Mouse (Mus musculus) myocyte (in vitro differentiated cells): ENCODE results near the gene Fbxl5.

Experiments used
- CEBPB ChIP-seq: IDR thresholded peaks from 2 replicates; pipeline ENCODE4 v1.6.1; 2011; ENCODE audit warnings: mild to moderate bottlenecking, moderate library complexity; ENCODE audit not compliant: poor library complexity, insufficient read depth, severe bottlenecking
- E2F4 ChIP-seq: IDR thresholded peaks from one replicate; pipeline ENCODE4 v1.6.1; 2011; ENCODE audit warnings: mild to moderate bottlenecking, control low read depth, moderate library complexity; ENCODE audit not compliant: insufficient read depth
- MAX ChIP-seq: IDR thresholded peaks from one replicate; pipeline ENCODE4 v1.6.1; 2011; ENCODE audit warnings: low read depth, mild to moderate bottlenecking, control low read depth
- MYOD1 ChIP-seq, 3 experiments: IDR thresholded peaks; one replicate each; pipeline ENCODE4 v1.6.1; 2011; ENCODE audit warnings: control low read depth in 2 of 3, low read depth in 2 of 3, mild to moderate bottlenecking in 2 of 3, moderate library complexity in 1 of 3; ENCODE audit not compliant: insufficient read length in 2 of 3, control insufficient read depth in 1 of 3
- MYOG ChIP-seq, 3 experiments: IDR thresholded peaks; one replicate each; pipeline ENCODE4 v1.6.1; 2011; ENCODE audit warnings: control low read depth in 2 of 3, low read depth in 2 of 3, mild to moderate bottlenecking in 2 of 3; ENCODE audit not compliant: insufficient read length in 2 of 3, control insufficient read depth in 1 of 3, insufficient read depth in 1 of 3
- POLR2A ChIP-seq: IDR thresholded peaks from one replicate; pipeline ENCODE4 v1.6.1; 2011; ENCODE audit warnings: low read depth, mild to moderate bottlenecking, control low read depth, moderate library complexity; ENCODE audit not compliant: insufficient read length
- POLR2AphosphoS2 ChIP-seq: IDR thresholded peaks from one replicate; pipeline ENCODE4 v1.6.1; 2011; ENCODE audit warnings: low read depth, control low read depth; ENCODE audit not compliant: insufficient read length
- SRF ChIP-seq: IDR thresholded peaks from one replicate; pipeline ENCODE4 v1.6.1; 2011; ENCODE audit warnings: low read depth; ENCODE audit not compliant: control insufficient read depth, insufficient read length
- TCF12 ChIP-seq: IDR thresholded peaks from one replicate; pipeline ENCODE4 v1.6.1; 2011; ENCODE audit warnings: mild to moderate bottlenecking, control low read depth; ENCODE audit not compliant: poor library complexity, insufficient read depth, severe bottlenecking
- USF1 ChIP-seq: IDR thresholded peaks from one replicate; pipeline ENCODE4 v1.6.1; 2011; ENCODE audit warnings: low read depth, mild to moderate bottlenecking, control low read depth, moderate library complexity

DNA sequence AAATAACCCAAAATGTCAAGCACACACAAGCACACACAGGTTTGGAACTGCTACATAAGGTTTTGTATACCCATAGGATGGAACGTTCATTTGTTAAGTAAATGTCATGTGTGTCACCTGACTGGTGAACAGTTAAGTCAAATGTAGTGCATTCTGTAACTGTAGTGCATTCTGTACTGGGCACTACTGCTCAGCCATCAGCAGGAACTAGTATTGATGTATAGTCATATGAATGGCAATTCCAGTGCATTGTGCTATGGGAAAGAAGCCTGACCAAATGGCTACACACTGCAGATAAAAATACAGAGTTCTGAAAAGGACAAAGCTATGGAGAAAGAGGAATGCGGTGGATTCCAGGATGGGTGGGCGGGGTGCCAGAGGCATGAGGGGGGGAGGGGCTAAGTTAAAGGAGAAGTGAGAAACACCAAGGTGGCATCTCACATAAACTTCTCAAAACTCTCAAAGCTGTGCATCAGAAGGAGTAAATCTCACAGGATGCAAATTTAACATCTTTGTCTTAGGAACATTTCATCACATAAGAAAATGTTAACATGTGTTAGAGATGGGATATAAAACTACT is 21.2 kb upstream of the Fbxl5 start:
- TF ChIP-seq USF1 (no peak), POLR2A (no peak), MYOD1 (IDR thresholded peaks at IDR 0.05; ENCODE audit: control insufficient read depth in 1 of 3, insufficient read length in 2 of 3, low read depth in 2 of 3) (no peak), TCF12 (no peak), E2F4 (no peak), MYOG (IDR thresholded peaks at IDR 0.05; ENCODE audit: control insufficient read depth in 1 of 3, insufficient read depth in 1 of 3, insufficient read length in 2 of 3, low read depth in 2 of 3) (no peak), MAX (no peak), POLR2AphosphoS2 (no peak), SRF (no peak), CEBPB (no peak)
